Mouse (Mus musculus): ENCODE results near the gene Extl1.
"Not testable (repeated sequence)": the region's sequence is repeated elsewhere in the genome, so short reads cannot be mapped to it uniquely, and the experiment has no call there.

Gene Extl1

GRCm38 (mm10) chr4:134383750-134384149 lies at the start of gene Extl1:
Gene Extl1 (minus strand): TSS chr4:134383850.
- DNase-seq (ENCODE audit: low spot score in 2 of 2): not testable (repeated sequence)

GRCm38 (mm10) chr4:134432686-134433360 lies 49.2 kb upstream of the Extl1 start:
- DNase-seq (ENCODE audit: low spot score in 2 of 2): no peak

DNA sequence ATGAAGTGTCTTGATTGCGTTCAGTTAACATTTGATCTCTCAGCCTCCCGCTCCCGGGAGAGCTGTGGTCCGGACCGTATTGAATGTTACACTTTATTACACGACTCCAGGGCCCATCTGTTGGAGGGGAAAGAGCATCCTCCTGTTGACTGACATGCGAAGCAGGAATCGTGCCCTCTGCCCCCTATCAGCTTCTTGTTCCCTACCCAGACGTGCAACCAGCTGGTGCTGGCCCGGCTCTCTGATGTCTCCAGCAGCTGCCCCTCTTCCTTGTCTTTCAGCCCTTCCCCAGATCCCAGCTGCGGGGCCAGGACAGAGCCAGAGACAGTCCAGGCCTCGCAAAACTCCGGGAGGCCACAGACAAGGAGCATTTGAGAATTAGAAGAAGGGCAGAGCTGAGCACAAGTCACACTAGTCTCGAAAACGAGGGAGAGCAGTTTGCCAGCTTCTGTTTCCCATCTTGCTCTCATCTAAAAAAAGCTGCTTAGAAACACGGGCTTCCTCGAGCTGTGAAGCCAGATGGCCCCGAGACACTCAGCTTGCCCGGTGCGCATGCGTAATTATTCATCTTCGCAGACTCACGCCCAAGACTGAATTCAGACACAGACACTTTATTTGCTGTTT lies 46.8 kb upstream of the Extl1 start:
- DNase-seq (ENCODE audit: low spot score in 2 of 2): no peak

GRCm38 (mm10) chr4:134425088-134425487 lies 41.4 kb upstream of the Extl1 start:
- no peak for DNase-seq (ENCODE audit: low spot score in 2 of 2)

DNA sequence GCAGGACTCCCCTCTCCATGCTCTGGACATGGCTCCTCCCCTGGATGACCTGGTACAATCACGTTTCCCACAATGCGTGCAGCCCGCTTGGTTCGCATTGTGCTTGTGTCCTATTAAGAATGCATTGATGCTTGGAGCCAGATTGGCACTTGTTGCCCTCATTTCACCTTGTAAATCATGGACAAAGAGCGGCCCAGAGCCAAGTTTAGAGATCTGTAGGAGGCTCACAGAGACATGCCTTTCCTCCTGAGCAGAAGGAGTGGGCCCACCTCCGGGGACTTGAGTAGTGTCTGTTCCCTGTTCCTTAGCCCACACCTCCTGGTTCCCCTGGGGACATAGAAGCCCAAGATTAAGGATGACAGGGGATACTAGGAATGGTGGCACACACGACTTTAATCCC lies 40.3 kb upstream of the Extl1 start:
- DNase-seq (ENCODE audit: low spot score in 2 of 2): no peak

DNA sequence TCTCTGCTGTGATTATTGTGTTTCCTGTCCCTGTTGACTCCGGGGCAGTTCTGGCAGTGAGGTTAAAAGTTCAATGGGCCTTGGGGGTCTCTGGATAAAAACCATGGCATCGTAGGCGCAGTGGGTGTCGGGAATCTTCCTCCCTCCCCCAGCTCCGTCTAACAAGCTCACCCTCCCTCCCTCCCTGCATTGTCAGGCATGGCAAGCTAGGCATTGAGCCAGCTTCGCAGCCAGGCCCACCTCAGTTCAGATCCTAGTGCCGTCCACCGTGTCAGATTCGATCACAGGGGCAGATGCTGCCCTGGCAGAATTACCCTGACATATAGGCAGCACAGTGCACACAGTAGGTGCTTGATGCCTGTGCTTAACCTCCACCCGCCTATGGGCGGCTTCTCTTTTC lies 38.3 kb upstream of the Extl1 start:
- DNase-seq (ENCODE audit: low spot score in 2 of 2): no peak

DNA sequence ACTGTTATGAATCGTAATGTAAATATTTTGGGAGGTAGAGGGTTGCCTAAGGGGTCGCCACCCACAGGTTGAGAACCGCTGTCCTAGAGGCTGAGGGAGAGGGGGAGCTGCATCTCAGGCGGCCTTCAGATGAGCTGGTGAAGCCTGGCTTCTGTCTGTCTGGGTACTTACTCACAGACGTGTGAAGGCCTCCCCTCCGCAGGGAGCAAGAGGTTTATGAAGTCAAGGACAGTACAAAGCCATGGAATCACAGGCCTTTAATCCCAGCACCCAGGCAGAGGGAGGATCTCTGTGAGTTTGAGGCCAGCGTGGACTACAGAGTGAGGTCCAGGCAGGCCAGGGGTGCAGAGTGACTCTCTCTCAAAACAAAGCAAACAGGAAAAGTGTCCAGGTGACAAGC lies 33.5 kb upstream of the Extl1 start:
- no peak for DNase-seq (ENCODE audit: low spot score in 2 of 2)

DNA sequence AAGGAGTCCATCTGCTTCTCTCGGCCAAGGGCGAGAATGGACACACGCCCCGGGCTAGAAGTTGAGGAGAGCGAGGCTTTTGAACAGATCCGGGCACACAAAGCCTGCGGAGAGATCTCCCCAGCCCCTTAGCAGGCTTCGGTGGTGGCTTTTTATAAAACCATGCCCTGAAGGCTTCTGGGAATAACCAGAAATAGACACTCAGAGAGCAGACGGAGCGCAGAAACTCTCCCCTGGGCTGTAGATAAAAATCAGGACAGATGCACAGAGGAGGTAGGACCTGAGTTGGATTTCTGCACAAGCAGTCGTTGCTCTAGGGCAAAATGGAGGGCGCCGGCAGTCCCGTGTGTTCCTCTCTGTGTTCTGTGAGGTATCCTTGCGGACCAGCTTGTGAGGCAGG lies 33.0 kb upstream of the Extl1 start:
- no peak for DNase-seq (ENCODE audit: low spot score in 2 of 2)

- DNase-seq (ENCODE audit: low spot score in 2 of 2): no peak
These were observed 32.5 kb upstream of the Extl1 start for GRCm38 (mm10) chr4:134416177-134416576.

DNA sequence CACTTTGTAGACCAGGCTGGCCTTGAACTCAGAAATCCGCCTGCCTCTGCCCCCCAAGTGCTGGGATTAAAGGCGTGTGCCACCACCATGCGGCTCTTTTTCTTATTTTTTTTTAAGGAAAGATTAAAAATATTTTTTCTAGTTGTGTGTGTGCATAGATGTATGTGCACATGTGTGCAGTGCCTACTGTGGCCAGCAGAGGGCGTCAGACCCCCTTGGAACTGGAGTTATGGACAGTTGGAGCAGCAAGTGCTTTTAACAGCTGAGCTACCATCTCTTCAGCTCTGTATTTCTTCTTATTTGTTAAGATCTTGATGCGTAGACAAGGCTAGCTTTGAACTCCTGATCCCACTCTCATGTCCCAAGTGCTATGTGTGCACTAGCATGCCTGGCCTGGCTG lies 25.6 kb upstream of the Extl1 start:
- DNase-seq (ENCODE audit: low spot score in 2 of 2): no peak

DNA sequence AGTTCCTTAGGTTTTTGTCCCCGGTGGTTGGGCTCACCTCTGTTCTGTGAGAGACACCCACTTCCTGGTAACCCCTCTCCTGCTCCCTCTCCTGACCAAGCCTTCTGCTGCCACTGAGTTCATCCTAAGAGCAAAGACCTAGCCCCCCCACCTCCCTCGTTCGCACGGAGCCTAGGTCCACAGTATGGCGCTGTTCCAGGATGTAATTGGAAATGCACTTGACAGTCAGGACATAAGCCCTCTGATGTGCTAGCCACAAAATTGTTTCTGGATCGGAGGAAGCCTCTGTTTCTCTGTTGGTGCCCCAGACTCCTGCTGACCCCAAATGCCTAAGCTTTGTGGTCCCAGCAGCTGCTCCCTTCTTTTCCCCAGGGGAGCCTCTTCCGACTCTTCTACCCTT lies 20.1 kb upstream of the Extl1 start:
- DNase-seq (ENCODE audit: low spot score in 2 of 2): no peak

DNA sequence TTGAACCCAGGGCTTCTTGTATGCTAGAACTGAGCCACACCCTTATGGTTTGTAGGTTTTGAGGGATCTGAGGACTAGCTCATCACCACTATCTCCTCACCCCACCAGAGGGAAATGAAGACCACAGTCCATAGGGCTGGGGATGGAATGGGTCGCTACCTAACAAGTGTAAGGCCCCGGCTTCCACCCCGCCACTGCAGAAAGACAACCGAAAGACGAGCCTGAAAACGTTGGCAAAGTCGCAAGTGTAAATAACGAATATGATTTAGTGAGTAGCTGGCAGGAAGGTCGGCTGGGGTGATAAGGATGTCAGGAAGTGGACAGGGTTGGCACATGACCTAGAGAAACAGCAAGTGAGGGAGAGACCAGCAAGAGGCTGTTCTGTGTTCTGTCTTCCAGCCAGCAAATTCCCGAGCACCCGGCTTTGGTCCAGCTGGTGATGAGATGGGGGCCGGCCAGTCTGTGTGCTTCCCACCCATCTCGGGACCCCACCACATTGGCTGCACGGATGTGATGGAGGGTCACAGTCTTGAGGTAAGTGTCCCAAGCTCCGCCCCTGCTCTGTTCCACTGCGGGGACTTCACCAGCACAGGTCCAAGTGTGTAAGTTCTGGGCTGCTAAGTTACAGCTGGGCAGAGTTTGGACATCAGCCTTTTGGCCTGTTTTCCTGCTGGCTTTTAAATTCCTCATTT lies 19.1 kb upstream of the Extl1 start:
- DNase-seq (ENCODE audit: low spot score in 2 of 2): peak; percentile 67 to 72

DNA sequence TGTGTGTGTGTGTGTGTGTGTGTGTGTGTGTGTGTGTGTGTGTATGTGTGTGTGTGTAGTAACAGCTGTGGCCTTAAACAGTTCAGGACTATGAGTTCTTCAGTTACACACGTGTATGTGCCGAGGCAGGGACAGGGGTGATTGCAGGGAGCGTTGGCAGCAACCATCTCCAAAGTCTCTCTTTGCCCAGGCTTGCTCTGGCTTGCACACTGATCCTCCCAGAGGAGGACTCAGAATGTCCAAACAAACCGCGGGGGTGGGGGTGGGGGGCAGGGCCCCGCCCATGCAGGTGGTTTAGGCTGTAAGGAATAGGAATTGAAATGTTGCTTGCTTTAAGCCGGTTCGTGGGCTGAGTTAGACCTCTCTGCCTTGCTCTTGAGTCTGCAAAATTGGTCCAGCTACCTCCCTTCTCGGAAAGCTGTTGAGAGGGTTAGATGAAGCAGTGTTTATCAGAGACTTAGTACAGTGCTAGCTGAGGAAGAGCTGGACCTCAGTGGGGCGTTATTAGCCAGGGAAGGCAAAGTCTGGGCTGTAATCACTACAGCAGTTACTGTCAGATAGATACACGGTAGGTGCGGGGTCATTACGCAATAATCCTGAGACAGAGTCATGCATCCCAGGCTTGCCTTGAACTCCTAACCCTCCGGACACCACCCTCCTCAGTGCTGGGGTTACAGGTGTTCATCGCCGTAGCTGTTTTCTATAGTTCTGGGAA lies 18.4 kb upstream of the Extl1 start:
- DNase-seq (ENCODE audit: low spot score in 2 of 2): no peak

GRCm38 (mm10) chr4:134401181-134401661 lies 17.6 kb upstream of the Extl1 start:
- peak in 1 of 2 experiments; percentile 50 for DNase-seq (ENCODE audit: low spot score in 2 of 2)

DNA sequence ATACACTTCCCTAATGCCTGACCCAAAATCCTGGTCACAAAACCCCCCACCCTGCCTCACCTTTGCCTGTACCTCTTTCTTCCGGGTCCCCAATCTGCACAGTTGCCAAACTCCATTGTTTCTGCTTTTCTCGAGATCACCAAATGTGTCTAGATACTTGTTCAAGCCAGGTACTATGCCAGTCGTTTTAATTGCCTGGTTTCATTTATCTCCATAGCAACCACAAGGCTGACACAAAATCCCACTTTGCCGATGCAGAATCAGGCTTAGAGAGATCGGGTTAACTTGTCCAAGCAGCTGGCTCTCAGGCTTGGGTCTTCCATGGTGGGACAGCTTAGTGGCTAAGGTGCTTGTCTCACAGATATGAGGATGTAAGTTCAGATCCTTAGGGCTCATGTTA lies 16.6 kb upstream of the Extl1 start:
- DNase-seq (ENCODE audit: low spot score in 2 of 2): no peak

GRCm38 (mm10) chr4:134397732-134398131 lies 14.1 kb upstream of the Extl1 start:
- DNase-seq (ENCODE audit: low spot score in 2 of 2): no peak

DNA sequence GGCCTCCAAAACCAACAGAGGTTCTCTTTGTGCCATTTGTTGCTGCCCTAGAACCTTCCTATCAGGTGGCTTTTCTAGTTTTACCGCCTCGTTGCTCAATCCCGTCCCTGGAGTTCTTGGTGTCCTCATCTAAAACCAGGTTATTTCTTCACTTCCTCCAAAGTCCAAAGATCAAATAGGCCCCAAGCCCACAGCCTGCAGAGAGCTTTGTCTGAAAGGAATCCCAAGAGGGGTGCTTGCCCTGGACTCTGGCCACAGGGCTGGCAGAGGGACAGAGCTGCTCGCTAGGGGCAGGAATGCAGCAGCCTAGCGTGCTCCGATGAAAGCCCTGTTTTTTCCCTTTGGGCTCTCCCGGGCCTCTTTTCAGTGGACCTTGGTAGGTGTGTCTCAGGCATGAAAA lies 13.5 kb upstream of the Extl1 start:
- peak; percentile 42 to 72 for DNase-seq (ENCODE audit: low spot score in 2 of 2)

DNA sequence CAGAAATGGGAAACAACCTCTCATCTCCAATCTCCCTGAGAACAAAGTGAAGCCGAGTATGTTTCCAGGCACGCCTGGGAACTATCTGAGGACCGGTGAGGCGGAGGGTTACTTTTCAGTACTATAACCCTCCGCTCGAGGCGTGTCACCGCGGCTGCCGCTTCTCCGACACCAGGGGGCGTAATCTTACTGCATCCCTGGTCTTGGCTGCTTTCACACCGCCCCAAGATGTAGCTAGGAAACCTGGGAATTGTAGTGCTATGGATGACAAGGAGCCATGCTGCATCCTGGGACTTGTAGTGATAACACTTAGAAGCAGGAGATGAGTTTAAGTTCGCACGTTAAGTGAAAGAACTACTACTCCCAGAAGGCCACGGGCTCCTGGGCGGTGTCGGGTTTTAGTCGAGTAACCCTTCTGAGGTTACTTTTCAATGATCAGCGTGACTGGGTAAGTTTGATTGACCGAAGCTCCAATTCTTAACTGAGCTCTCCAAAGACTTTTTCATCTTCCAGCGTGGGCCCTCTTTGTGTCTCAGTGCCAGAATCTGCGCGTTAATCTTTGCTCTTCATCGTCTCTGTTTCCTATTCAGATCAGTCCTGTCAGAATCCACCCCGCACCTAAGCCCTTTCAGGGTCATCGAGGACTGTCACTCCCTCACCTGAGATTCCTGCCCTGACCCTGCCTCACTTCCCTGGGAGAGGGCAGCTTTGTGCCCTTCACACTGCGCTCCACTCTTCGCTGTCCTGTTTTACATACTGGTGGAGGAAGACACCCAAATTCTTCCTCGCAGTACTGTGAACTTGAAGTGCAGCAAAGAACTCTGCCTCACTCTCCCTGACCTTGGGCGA lies 12.6 kb upstream of the Extl1 start, which contains the start of gene Pafah2:
Pafah2 (plus strand) TSS at position 344 of the 849 bp plus-strand sequence.
- DNase-seq (ENCODE audit: low spot score in 2 of 2): peak; percentile 91 to 93

DNA sequence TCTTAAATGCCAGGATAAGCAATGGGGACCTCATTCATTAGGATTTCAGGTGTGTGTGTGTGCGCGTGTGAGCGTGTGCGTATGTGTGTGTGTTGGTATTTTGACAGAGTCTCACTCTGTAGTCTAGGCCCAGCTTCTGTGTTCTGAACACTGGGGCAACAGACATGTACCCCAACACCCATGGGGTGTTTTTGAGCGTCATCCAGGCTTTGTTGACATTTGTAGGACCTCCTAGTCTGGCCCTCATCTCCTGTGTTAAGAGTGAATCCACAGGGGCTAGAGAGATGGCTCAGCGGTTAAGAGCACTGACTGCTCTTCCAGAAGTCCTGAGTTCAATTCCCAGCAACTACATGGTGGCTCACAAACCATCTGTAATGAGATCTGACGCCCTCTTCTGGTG lies 11.5 kb upstream of the Extl1 start:
- DNase-seq (ENCODE audit: low spot score in 2 of 2): no peak

- DNase-seq (ENCODE audit: low spot score in 2 of 2): no peak
These were observed 9.4 kb upstream of the Extl1 start for GRCm38 (mm10) chr4:134393026-134393425.

GRCm38 (mm10) chr4:134392595-134392994 lies 8.9 kb upstream of the Extl1 start:
- DNase-seq (ENCODE audit: low spot score in 2 of 2): no peak
